8 mouse cellular contexts compared by ENCODE assay signal in genomic region chr5:147085201-147085894, GRCm38 (mm10). TPM values are rescaled to one million over a fixed set of nuclear protein-coding genes. Genes with fewer than 3 reads are reported as not detected.
DNase-seq lines count a peak whose midpoint lies in the region; ATAC-seq lines count a peak whose summit lies in the region.

No protein-coding gene starts in this region.

- peak overlapping the region; percentile 28 for H3K27ac ChIP-seq in embryonic facial prominence, embryonic 13.5 days
- H3K27ac ChIP-seq in embryonic facial prominence, embryonic 10.5 days (replicated peaks) = no peak overlapping the region
- H3K27ac ChIP-seq in stomach, embryonic 16.5 days (ENCODE audit: low read length) = peak overlapping the region; percentile 84; the same call in 1 of the 2 replicates
- H3K27ac ChIP-seq in liver, embryonic 12.5 days = no peak overlapping the region

- H3K4me3 ChIP-seq in embryonic facial prominence, embryonic 13.5 days = no peak overlapping the region
- H3K4me3 ChIP-seq in embryonic facial prominence, embryonic 10.5 days = no peak overlapping the region
- no peak overlapping the region for H3K4me3 ChIP-seq in stomach, embryonic 16.5 days (replicated peaks; ENCODE audit: low read length)
- H3K4me3 ChIP-seq in liver, embryonic 12.5 days = no peak overlapping the region

- H3K4me2 ChIP-seq in embryonic facial prominence, embryonic 13.5 days = no peak overlapping the region
- no peak overlapping the region for H3K4me2 ChIP-seq in stomach, embryonic 16.5 days (ENCODE audit: low read depth, low read length)
- H3K4me2 ChIP-seq in liver, embryonic 12.5 days = no peak overlapping the region

- 70% methylated on average over 9 of the region's 9 CpGs for WGBS in embryonic facial prominence, embryonic 13.5 days
- 94% methylated on average over 9 of the region's 9 CpGs for WGBS in embryonic facial prominence, embryonic 10.5 days
- WGBS in stomach, embryonic 16.5 days = 77% methylated on average over 9 of the region's 9 CpGs
- 90% methylated on average over 9 of the region's 9 CpGs for WGBS in liver, embryonic 12.5 days (ENCODE audit: insufficient replicate concordance)

- H3K4me1 ChIP-seq in embryonic facial prominence, embryonic 13.5 days = peaks cover 22% of the 10 kb centered on the region
- H3K4me1 ChIP-seq in embryonic facial prominence, embryonic 10.5 days = no peaks in the 10 kb centered on the region; the same call in 1 of the 2 replicates
- peaks cover 15% of the 10 kb centered on the region for H3K4me1 ChIP-seq in stomach, embryonic 16.5 days (ENCODE audit: control insufficient read depth, insufficient read depth, low read length)
- H3K4me1 ChIP-seq in liver, embryonic 12.5 days = no peaks in the 10 kb centered on the region; the same call in 1 of the 2 replicates

- H3K27me3 ChIP-seq in embryonic facial prominence, embryonic 13.5 days = no peaks in the 10 kb centered on the region
- no peaks in the 10 kb centered on the region for H3K27me3 ChIP-seq in embryonic facial prominence, embryonic 10.5 days (replicated peaks; ENCODE audit: low read depth, poor library complexity, severe bottlenecking)
- no peaks in the 10 kb centered on the region for H3K27me3 ChIP-seq in stomach, embryonic 16.5 days (ENCODE audit: control insufficient read depth, insufficient read depth, low read length)
- no peaks in the 10 kb centered on the region for H3K27me3 ChIP-seq in liver, embryonic 12.5 days (replicated peaks)

- DNase-seq in embryonic facial prominence, embryonic 10.5 days (ENCODE audit: low spot score) = no peak
- peak; percentile 31 for DNase-seq in ovary, postnatal 14 days (ENCODE audit: low spot score)
- DNase-seq in ovary, postnatal 10 days (ENCODE audit: low spot score) = no peak
- DNase-seq in left cerebral cortex, adult 18-20 months (ENCODE audit: low spot score in 2 of 2) = peak; percentile 67 to 85

- peaks cover 20% of the 10 kb centered on the region for H3K36me3 ChIP-seq in embryonic facial prominence, embryonic 13.5 days
- peaks cover 79% of the 10 kb centered on the region for H3K36me3 ChIP-seq in embryonic facial prominence, embryonic 10.5 days (replicated peaks)
- H3K36me3 ChIP-seq in stomach, embryonic 16.5 days (ENCODE audit: control insufficient read depth, insufficient read depth, low read length) = no peaks in the 10 kb centered on the region; the same call in 1 of the 2 replicates
- peaks cover 57% of the 10 kb centered on the region for H3K36me3 ChIP-seq in liver, embryonic 12.5 days

- H3K9ac ChIP-seq in embryonic facial prominence, embryonic 13.5 days = no peak overlapping the region
- H3K9ac ChIP-seq in stomach, embryonic 16.5 days (ENCODE audit: low read length) = no peak overlapping the region
- no peak overlapping the region for H3K9ac ChIP-seq in liver, embryonic 12.5 days

- no peaks in the 10 kb centered on the region for H3K9me3 ChIP-seq in embryonic facial prominence, embryonic 13.5 days
- H3K9me3 ChIP-seq in embryonic facial prominence, embryonic 10.5 days = no peaks in the 10 kb centered on the region
- H3K9me3 ChIP-seq in stomach, embryonic 16.5 days (replicated peaks; ENCODE audit: control insufficient read depth, low read length) = no peaks in the 10 kb centered on the region
- H3K9me3 ChIP-seq in liver, embryonic 12.5 days (replicated peaks) = no peaks in the 10 kb centered on the region

- no peak for ATAC-seq in embryonic facial prominence, embryonic 13.5 days (ENCODE audit: insufficient number of reproducible peaks, insufficient read depth, low FRiP score, low TSS enrichment, low read depth)
- ATAC-seq in stomach, embryonic 16.5 days (ENCODE audit: insufficient read depth, low FRiP score) = peak; percentile 40; the same call in 1 of the 2 replicates
- ATAC-seq in megakaryocyte-erythroid progenitor cell, adult 5-6 weeks (replicated peaks; ENCODE audit: low FRiP score, low TSS enrichment, poor library complexity, severe bottlenecking) = no peak
- no peak for ATAC-seq in liver, embryonic 12.5 days

RNA-seq across cellular contexts. Expression of gene Polr1d, which starts 8.5 kb away (rescaled TPM):
- 116 and 127 TPM in 2 replicates for polyA plus RNA-seq in embryonic facial prominence, embryonic 13.5 days (2015; fragmentation: Nextera tagmentation; extraction: Ambion mirVana)
- 135 and 141 TPM in 2 replicates for polyA plus RNA-seq in embryonic facial prominence, embryonic 10.5 days (2016; fragmentation: Nextera tagmentation; extraction: Ambion mirVana)
- total RNA-seq in left cerebral cortex, adult 18-20 months (2021) = 10 to 100 TPM; 69.7 to 73.5 TPM
- polyA plus RNA-seq in stomach, embryonic 16.5 days (2015; fragmentation: Nextera tagmentation; extraction: Ambion mirVana) = 142 and 145 TPM in 2 replicates
- 145 and 195 TPM in 2 replicates for total RNA-seq in megakaryocyte-erythroid progenitor cell, adult 5-6 weeks (2014; fragmentation: Nextera tagmentation)
- total RNA-seq in megakaryocyte-erythroid progenitor cell, adult 5-6 weeks (2017) = 149 and 191 TPM in 2 replicates
- polyA plus RNA-seq in liver, embryonic 12.5 days (2016; fragmentation: Nextera tagmentation; extraction: Ambion mirVana) = 116 TPM in 2 replicates

RNA-seq across cellular contexts. Expression of gene Lnx2, which starts 9.0 kb away (rescaled TPM):
- polyA plus RNA-seq in embryonic facial prominence, embryonic 13.5 days (2015; fragmentation: Nextera tagmentation; extraction: Ambion mirVana) = 13.7 and 13.8 TPM in 2 replicates
- 10.4 and 11.6 TPM in 2 replicates for polyA plus RNA-seq in embryonic facial prominence, embryonic 10.5 days (2016; fragmentation: Nextera tagmentation; extraction: Ambion mirVana)
- 1 to 10 TPM; 4.9 to 5.0 TPM for total RNA-seq in left cerebral cortex, adult 18-20 months (2021)
- polyA plus RNA-seq in stomach, embryonic 16.5 days (2015; fragmentation: Nextera tagmentation; extraction: Ambion mirVana) = 18.3 and 20.5 TPM in 2 replicates
- 7.2 and 7.6 TPM in 2 replicates for total RNA-seq in megakaryocyte-erythroid progenitor cell, adult 5-6 weeks (2014; fragmentation: Nextera tagmentation)
- 3.3 and 7.9 TPM in 2 replicates for total RNA-seq in megakaryocyte-erythroid progenitor cell, adult 5-6 weeks (2017)
- 6.5 and 6.8 TPM in 2 replicates for polyA plus RNA-seq in liver, embryonic 12.5 days (2016; fragmentation: Nextera tagmentation; extraction: Ambion mirVana)

Comparison
In these comparisons a context has a peak if more than half of its experiments do, and no peak if none do; other contexts are left out.
1. H3K27ac ChIP-seq: peak in embryonic facial prominence, embryonic 13.5 days (single experiment) and stomach, embryonic 16.5 days (single experiment); none in embryonic facial prominence, embryonic 10.5 days (single experiment) and liver, embryonic 12.5 days (single experiment).
2. DNase-seq: peak in ovary, postnatal 14 days (single experiment) and left cerebral cortex, adult 18-20 months (2 of 2); none in embryonic facial prominence, embryonic 10.5 days (single experiment) and ovary, postnatal 10 days (single experiment).